Mouse (Mus musculus): ENCODE measurements around the gene Tesc.

Gene Tesc

DNA sequence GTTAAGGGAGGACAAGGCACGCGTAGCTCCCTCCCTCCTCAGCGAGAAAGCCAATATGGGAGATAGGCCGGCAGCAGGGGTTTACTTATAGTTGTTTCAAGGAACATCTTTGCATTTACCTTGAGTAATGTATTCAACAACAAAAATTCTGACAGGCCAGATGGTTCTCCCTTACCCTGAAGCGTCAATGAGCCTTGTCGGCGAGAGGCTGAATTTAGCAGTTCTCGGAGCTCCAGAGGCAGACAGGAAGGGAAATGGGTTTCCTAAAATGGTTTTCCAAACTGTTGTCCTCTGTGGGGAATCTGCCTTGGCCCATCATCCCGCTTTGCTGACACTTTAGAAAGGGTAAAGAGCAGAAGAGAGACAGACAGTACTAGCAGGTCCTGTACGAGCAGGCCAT is 79.1 kb downstream of the Tesc start:
- DNase-seq (ENCODE audit: low spot score in 2 of 2): no peak

DNA sequence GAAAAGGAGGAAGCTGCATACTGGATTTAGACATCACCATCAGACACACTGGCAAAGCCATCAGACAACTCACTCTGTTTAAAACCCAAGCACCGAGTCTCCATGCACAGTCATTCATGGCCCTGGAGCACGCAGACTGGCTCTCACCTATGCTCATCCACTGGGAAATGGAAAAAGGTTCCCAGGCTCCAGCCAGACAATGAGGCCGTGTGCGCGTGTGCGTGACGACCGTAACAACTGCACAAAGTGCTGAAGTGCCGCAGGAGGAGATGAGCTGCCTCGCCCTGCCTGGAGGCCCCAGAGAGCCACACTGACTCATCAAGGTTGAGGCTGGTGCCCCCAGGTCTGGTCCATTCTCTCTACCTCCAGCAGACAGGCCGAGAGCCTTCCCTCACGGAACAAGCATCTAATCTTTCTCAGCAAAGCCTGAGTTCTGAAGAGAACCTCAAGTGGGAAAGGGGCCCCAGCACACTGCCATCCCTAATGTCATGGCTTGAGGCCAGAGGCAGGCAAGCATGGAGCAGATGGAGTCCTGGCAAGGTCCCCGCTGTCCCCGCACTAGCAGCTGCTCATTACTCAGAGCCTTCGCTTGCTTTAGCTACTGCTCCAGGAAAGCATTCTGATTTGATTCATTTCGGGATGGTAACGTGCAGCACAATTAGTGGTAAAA is 80.7 kb downstream of the Tesc start:
- DNase-seq (ENCODE audit: low spot score in 2 of 2): no peak

GRCm38 (mm10) chr5:118108794-118109440 is 81.4 kb downstream of the Tesc start:
- no peak for DNase-seq (ENCODE audit: low spot score in 2 of 2)

All from spleen, postnatal 14 days (tissue).